ENCODE assay signal across 8 mouse cellular contexts in the genomic region with DNA sequence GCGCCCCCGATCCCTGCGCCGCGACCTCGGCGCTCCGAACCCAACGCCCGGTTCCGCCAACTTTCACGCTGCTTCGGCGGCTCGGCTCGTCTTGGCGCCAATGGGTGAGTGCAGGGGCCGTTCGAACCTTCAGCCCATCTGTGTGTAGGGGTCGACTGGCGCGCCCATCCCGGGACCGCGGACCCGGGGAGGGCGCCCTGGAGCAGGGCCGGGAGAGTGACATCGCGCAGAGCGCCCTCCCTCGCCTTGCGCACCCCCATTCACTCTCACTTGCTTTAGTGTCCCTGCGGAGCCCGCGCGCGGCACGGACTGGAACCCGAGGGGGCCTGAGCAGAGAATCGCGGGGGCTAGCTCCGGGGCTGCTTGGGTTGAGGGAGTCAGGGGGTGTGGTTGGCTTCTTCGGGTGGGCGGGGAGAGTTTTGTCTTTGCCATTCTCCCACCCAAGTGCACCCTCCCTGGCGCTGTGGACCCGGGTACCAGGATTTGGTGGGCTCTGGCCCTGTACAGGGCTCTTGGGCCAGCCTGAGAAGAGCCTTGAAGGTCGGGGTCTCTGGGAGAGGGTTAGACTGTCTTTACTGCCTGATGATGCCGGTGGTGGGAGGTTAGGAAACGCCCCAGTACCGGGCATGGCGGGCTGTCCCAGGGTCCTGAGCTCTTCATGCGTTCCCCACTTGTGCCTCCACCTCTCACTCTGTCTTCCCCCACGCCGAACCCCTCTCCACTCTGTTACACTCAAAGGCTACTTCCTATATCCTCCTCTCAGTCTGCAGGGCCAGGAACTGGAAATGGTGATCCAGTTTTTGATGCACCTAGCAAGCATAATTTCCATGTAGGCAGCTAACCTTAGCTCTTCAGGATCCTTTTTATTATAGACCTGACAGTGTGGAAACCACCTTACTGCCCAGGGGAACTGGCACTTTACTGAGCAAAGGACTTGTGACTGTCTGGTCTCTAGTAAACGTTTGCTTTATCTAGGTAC. TPM values are rescaled to one million over a fixed set of nuclear protein-coding genes. Genes with fewer than 3 reads are reported as not detected.
DNase-seq lines count a peak whose midpoint lies in the region; ATAC-seq and TF ChIP-seq lines count a peak whose summit lies in the region.

No protein-coding gene starts in this region.

- H3K79me2 ChIP-seq in C2C12 (ENCODE audit: control insufficient read depth, insufficient read depth), result peaks cover 40% of the 10 kb centered on the region

- H3K27ac ChIP-seq in heart, embryonic 10.5 days, result peak overlapping the region; percentile 79
- H3K27ac ChIP-seq in kidney, postnatal 0 days, result peak overlapping the region; percentile 64
- peak overlapping the region; percentile 73; the same call in 1 of the 2 replicates for H3K27ac ChIP-seq in lung, embryonic 14.5 days (ENCODE audit: low read depth)

- peak overlapping the region; percentile 98 for H3ac ChIP-seq in C2C12 (ENCODE audit: control insufficient read depth, insufficient read length, low read depth)

- peaks cover 13% of the 10 kb centered on the region for H3K79me3 ChIP-seq in C2C12 (ENCODE audit: low read depth)

- peak overlapping the region; percentile 59 for H3K9ac ChIP-seq in kidney, postnatal 0 days (ENCODE audit: low read depth, low read length)
- H3K9ac ChIP-seq in lung, embryonic 14.5 days, result peak overlapping the region; percentile 58

- DNase-seq in MN1 (ENCODE audit: low spot score), result peak; percentile 30
- DNase-seq in cerebellum, postnatal 36 days, result peak; percentile 3 to 6
- DNase-seq in heart, embryonic 10.5 days (ENCODE audit: low spot score), result peak; percentile 71
- peak; percentile 24 for DNase-seq in kidney, postnatal 0 days (ENCODE audit: low spot score)
- peak; percentile 50 for DNase-seq in lung, embryonic 14.5 days
- DNase-seq in yolk sac, embryonic 10.5 days (ENCODE audit: low spot score), result peak; percentile 31

- H3K27me3 ChIP-seq in C2C12 (ENCODE audit: control insufficient read depth, insufficient read depth, insufficient read length), result no peaks in the 10 kb centered on the region
- peaks cover 16% of the 10 kb centered on the region; the same call in 1 of the 2 replicates for H3K27me3 ChIP-seq in heart, embryonic 10.5 days (ENCODE audit: insufficient read depth, poor library complexity, severe bottlenecking)
- no peaks in the 10 kb centered on the region for H3K27me3 ChIP-seq in kidney, postnatal 0 days (ENCODE audit: insufficient read depth, low read length)
- H3K27me3 ChIP-seq in lung, embryonic 14.5 days (ENCODE audit: insufficient read depth, low read length), result no peaks in the 10 kb centered on the region

- TF ChIP-seq CTCF in C2C12 (IDR thresholded peaks at IDR 0.05; ENCODE audit: control insufficient read depth, insufficient read depth, insufficient read length), result peak; percentile 62
- TF ChIP-seq CTCF in kidney, postnatal 0 days (IDR thresholded peaks at IDR 0.05; ENCODE audit: low read depth), result no peak
- TF ChIP-seq CTCF in lung, embryonic 14.5 days (IDR thresholded peaks at IDR 0.05; ENCODE audit: low read depth), result 0 out of 2 replicates have a peak, but pooled peaks have one; percentile 2

- H3K4me1 ChIP-seq in heart, embryonic 10.5 days, result peaks cover 6% of the 10 kb centered on the region; the same call in 1 of the 2 replicates
- no peaks in the 10 kb centered on the region for H3K4me1 ChIP-seq in kidney, postnatal 0 days (replicated peaks; ENCODE audit: insufficient read depth, low read length)
- no peaks in the 10 kb centered on the region for H3K4me1 ChIP-seq in lung, embryonic 14.5 days (ENCODE audit: insufficient read depth)

- H3K9me3 ChIP-seq in heart, embryonic 10.5 days, result no peaks in the 10 kb centered on the region
- H3K9me3 ChIP-seq in kidney, postnatal 0 days (replicated peaks; ENCODE audit: low read length), result no peaks in the 10 kb centered on the region
- no peaks in the 10 kb centered on the region for H3K9me3 ChIP-seq in lung, embryonic 14.5 days (ENCODE audit: low read depth, low read length)

- peak overlapping the region; percentile 64 for H3K4me2 ChIP-seq in kidney, postnatal 0 days (ENCODE audit: low read length)
- peak overlapping the region; percentile 66 for H3K4me2 ChIP-seq in lung, embryonic 14.5 days

- ATAC-seq in kidney, postnatal 0 days (replicated peaks; ENCODE audit: low FRiP score, low read depth), result peak; percentile 65
- ATAC-seq in lung, embryonic 14.5 days (ENCODE audit: insufficient read depth), result peak; percentile 73
- peak; percentile 29; the same call in 1 of the 2 replicates for ATAC-seq in neutrophil, adult 5-6 weeks (ENCODE audit: extremely low read depth, insufficient number of reproducible peaks, low FRiP score, poor library complexity, severe bottlenecking)

- H3K4me3 ChIP-seq in C2C12 (ENCODE audit: insufficient read depth, poor library complexity, severe bottlenecking), result peak overlapping the region; percentile 52
- peak overlapping the region; percentile 67 for H3K4me3 ChIP-seq in heart, embryonic 10.5 days
- peak overlapping the region; percentile 59 for H3K4me3 ChIP-seq in kidney, postnatal 0 days (replicated peaks; ENCODE audit: low read depth, low read length)
- H3K4me3 ChIP-seq in lung, embryonic 14.5 days (ENCODE audit: low read depth, low read length), result peak overlapping the region; percentile 52

- no peaks in the 10 kb centered on the region for H3K36me3 ChIP-seq in C2C12 (ENCODE audit: control insufficient read depth, insufficient read depth)
- no peaks in the 10 kb centered on the region for H3K36me3 ChIP-seq in heart, embryonic 10.5 days
- no peaks in the 10 kb centered on the region for H3K36me3 ChIP-seq in kidney, postnatal 0 days (ENCODE audit: insufficient read depth, low read length)
- no peaks in the 10 kb centered on the region for H3K36me3 ChIP-seq in lung, embryonic 14.5 days (ENCODE audit: insufficient read depth)

- 12% methylated on average over 52 of the region's 56 CpGs for WGBS in heart, embryonic 10.5 days
- WGBS in kidney, postnatal 0 days, result 27% methylated on average over 49 of the region's 56 CpGs
- WGBS in lung, embryonic 14.5 days, result 18% methylated on average over 46 of the region's 56 CpGs

TF ChIP-seq in C2C12, 6 proteins besides CTCF, POLR2A, EP300 and RAD21:
- no peak for TF ChIP-seq FOSL1 (IDR thresholded peaks at IDR 0.05; ENCODE audit: insufficient read depth, low read length, poor library complexity, severe bottlenecking)

RNA-seq across cellular contexts. Expression of a gene that starts 0.8 kb away (rescaled TPM):
- polyA plus RNA-seq in C2C12 (2012; fragmentation: generic; extraction: Trizol), result 46.2 TPM
- 54.1 and 80.8 TPM in 2 replicates for polyA plus RNA-seq in heart, embryonic 10.5 days (2016; fragmentation: Nextera tagmentation; extraction: Ambion mirVana)
- 31.5 and 32.2 TPM in 2 replicates for polyA plus RNA-seq in kidney, postnatal 0 days (2015; fragmentation: Nextera tagmentation; extraction: Ambion mirVana)
- polyA plus RNA-seq in lung, embryonic 14.5 days (2014; fragmentation: Nextera tagmentation; extraction: Ambion mirVana), result 41.5 and 42.5 TPM in 2 replicates
- total RNA-seq in neutrophil, adult 5-6 weeks (2017), result 188 and 190 TPM in 2 replicates

Comparison
In these comparisons a context has a peak if more than half of its experiments do, and no peak if none do; other contexts are left out.
1. Peak in every context shown above with its lines: DNase-seq, ATAC-seq, H3K4me3 ChIP-seq and H3K27ac ChIP-seq.
2. DNase-seq: peak in every context shown above with its lines; median percentile 71 in heart, embryonic 10.5 days; 50 in lung, embryonic 14.5 days; 31 in yolk sac, embryonic 10.5 days; 30 in MN1; 24 in kidney, postnatal 0 days; 4 in cerebellum, postnatal 36 days.